Mouse (Mus musculus) cerebellum, adult (tissue): ENCODE measurements around the gene Kcnj3.
A peak's percentile ranks its signal among the peaks of the same experiment; 100 is the strongest.

Source experiments
- ATAC-seq: cut with Nextera tagmentation; 2 replicates; pipeline ENCODE4 v1.9.2; 2017; ENCODE audit warnings: mild to moderate bottlenecking, moderate library complexity, mixed read lengths; ENCODE audit not compliant: insufficient number of reproducible peaks, low FRiP score, low TSS enrichment

Kcnj3 gene

GRCm38 (mm10) chr2:55503390-55504176, 67.8 kb downstream of the Kcnj3 start:
- ATAC-seq: 0 out of 2 replicates have a peak, but pooled peaks have one; percentile 6

DNA sequence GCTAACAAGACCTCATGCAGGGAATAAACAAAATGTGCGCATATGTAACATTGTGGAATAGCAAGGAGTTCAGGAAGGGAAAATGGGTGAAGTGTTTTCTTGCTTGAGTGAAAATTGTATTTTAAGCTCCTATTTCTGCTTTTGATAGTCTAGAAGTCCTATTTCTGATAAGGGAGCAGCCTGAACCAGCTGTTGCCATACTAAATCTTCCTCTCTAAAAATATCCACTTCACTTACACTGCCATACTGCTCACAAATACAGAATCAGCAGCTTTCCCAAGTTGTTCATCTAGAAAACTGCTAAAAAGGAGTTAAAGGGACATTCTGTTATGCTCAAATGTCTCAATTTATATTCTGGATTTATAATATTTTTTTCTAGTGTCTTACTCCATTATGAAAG, 69.9 kb downstream of the Kcnj3 start:
- no peak for ATAC-seq

GRCm38 (mm10) chr2:55517297-55517696, 81.5 kb downstream of the Kcnj3 start:
- no peak for ATAC-seq

DNA sequence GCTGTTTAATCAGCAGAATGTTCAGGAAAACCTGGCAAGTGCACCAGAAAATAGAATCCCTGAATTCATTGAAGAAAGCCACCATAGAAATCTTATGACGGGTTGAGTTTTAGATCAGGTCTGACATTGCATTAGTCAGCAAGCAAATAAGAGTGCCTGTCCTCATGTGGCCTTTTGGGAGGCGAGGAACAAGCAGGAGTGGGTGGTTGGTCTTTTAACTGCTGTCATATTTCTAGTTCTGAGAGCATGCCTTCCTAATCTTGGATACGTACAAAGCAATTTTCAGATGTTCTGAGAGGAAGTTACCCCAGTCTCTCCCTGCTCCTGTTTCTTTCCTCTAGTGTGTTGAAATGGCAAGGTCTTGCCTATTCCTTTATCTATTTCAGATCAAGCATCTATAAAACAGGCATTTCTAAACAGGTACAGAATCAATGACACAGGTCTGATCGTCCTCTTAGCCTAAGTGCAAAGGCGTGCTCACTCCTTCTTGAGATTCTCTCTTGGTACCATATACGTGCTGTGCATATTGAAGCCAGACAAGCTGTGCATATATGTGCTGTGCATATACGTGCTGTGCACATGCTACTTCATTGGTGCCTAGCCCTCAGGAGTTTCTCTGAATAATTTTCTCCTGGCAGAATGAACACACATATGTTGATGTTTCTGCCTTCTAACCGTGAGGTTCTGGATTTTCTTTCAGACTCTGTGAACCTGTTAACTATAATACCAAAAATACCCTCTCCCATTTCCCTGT, 97.1 kb downstream of the Kcnj3 start:
- 0 out of 2 replicates have a peak, but pooled peaks have one; percentile 36 for ATAC-seq

DNA sequence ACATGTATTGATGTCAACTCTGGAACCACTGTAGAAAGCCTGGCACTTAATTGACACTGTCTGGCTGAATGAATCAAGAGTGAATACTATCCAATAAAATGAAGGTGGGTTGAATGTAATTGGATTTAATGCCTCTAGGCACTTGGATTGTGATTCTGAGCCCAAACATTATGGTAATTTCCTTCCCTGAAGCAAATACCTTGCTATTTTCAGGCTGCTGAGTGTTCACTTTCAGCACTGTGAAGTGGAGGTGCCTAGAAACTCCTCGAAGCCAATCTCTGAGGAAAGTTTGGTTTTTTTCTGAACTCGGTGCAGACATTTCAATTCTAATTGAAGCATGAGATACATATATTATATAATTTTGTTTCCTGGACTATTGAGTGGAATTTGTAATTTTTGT, 99.2 kb downstream of the Kcnj3 start:
- ATAC-seq: no peak

DNA sequence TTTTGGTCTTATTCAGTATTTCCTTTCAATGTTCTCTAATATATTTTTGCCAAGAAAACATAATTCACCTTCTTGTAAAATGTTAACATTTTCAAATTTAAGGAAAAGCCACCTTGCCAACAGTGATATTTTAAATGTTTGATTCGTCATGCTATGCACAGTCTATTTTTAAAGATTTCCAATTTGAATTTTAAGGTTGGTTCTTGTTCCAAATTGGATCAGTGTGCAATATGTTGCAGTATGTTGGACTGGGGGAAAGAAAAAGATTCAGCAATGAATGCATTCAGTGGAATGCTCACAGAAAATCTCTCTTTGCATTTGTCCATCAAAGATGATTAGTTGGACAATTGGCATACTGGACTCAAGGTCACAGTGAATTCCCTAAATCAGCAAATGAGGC, 99.7 kb downstream of the Kcnj3 start:
- ATAC-seq: no peak

- ATAC-seq: no peak
Measured at GRCm38 (mm10) chr2:55547612-55548011, 111.8 kb downstream of the Kcnj3 start.

- ATAC-seq: no peak
Measured at GRCm38 (mm10) chr2:55558368-55558985, 122.7 kb downstream of the Kcnj3 start.

GRCm38 (mm10) chr2:55569291-55569690, 133.5 kb downstream of the Kcnj3 start:
- no peak for ATAC-seq

- ATAC-seq: no peak
Measured at GRCm38 (mm10) chr2:55571425-55571824, 135.7 kb downstream of the Kcnj3 start.

GRCm38 (mm10) chr2:55580286-55580685, 144.5 kb downstream of the Kcnj3 start:
- no peak for ATAC-seq

- ATAC-seq: no peak
Measured at GRCm38 (mm10) chr2:55591226-55591988, 155.6 kb downstream of the Kcnj3 start.
